Mouse (Mus musculus): ENCODE results near the gene Dbp.

DNA sequence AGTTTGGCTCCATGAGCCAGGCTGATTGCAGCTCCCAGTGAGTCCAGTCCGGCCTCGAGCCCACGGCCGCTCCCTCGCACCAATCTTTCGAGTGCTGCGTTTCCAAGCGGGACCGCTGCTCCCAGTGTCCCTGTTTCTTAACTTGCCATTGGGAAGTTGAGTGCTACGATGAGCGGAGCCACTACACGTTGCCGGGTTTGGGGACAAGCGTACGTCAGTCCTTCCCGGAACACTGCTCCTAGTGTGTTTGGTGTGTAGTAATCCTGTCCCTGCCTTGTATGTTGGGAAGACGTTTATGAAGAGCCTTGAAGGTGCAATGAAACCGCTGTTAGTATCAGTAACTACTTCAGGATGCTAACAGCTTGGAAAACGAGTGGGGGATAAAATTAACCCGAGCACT lies 13.4 kb downstream of the Dbp start:
- TF ChIP-seq CTCF (IDR thresholded peaks at IDR 0.05; ENCODE audit: low read depth, low read length) (no peak), POLR2A (IDR thresholded peaks at IDR 0.05; ENCODE audit: borderline replicate concordance, low read depth, low read length) (no peak)
